Mouse (Mus musculus): ENCODE data around the gene Ednra.

Ednra gene

GRCm38 (mm10) chr8:77650646-77651190 lies 73.5 kb downstream of the Ednra start:
- no peak for DNase-seq (ENCODE audit: low spot score in 2 of 2)

GRCm38 (mm10) chr8:77640093-77640839 lies 84.0 kb downstream of the Ednra start:
- DNase-seq (ENCODE audit: low spot score in 2 of 2): no peak

DNA sequence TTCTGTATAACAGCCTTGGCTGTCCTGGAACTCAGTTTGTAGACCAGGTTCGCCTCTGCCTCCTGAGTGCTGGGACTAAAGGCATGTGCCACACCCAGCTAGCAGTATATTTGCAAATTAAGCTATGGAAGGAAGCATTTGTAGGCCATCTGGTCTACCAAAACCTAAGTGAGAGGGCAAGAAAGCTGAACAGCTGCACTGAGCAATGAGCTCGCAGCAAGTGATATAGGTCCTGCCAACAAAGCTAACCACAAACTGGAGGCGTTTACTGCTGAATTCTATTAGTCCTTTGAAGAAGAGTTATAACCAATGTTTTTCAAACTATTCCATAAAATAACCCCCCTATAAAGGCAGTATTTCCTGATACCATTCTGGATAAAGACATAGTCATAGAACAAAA lies 86.7 kb downstream of the Ednra start:
- DNase-seq (ENCODE audit: low spot score in 2 of 2): no peak

- DNase-seq (ENCODE audit: low spot score in 2 of 2): no peak
These were observed 90.2 kb downstream of the Ednra start for GRCm38 (mm10) chr8:77634035-77634434.

GRCm38 (mm10) chr8:77633211-77633610 lies 91.1 kb downstream of the Ednra start:
- no peak for DNase-seq (ENCODE audit: low spot score in 2 of 2)

GRCm38 (mm10) chr8:77630691-77631090 lies 93.6 kb downstream of the Ednra start:
- no peak for DNase-seq (ENCODE audit: low spot score in 2 of 2)

DNA sequence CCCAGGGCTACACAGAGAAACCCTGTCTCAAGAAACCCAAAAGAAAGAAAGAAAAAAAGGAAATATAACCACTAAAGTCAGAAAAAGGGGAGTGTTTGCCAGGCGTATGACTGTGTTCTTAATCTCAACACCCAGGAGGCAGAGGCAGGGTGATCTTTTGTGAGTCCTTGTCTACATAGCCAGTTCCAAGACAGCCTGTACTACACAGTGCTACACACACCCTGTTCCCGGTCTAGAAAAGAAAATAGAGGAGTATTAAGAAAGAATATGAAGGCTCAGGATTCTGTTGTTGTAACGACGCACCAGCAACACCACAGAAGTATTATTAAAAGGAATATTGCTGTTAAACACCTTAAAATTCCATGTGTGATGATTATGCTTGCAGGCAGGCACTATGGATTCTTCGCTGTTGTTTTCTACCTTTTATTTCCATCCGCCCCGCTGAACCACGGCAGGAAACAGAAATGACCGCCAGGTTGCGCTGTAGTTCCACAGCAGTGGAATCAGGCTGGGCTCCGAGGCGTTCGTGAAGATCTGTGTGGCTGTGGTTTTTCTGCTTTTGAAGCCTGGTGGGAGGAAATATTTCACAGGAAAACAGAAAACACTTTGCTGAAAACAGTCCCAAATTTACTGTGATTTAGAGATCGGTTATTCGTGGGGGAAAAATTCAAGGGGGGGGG lies 94.3 kb downstream of the Ednra start:
- DNase-seq (ENCODE audit: low spot score in 2 of 2): peak; percentile 37 to 86

GRCm38 (mm10) chr8:77623677-77624209 lies 100.5 kb downstream of the Ednra start:
- no peak for DNase-seq (ENCODE audit: low spot score in 2 of 2)

DNA sequence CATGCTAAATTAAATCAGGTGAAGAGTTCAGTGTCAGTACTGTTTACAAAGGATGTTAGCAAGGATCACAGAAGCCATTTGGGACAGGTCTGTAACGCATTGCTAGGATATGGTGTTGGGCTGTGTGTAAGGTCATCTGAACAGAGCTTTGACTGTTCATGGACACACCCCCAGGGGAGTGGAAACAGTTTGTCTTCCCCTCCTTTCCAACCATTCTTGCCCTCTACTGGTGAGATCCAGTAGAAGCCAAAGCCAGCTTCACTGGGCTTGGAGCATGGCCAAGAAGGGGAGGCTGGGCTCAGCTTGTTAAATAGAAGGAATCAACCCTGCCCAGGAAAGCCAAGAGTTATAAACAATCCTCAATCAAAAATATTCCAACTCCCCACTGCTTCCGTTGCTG lies 106.3 kb downstream of the Ednra start:
- DNase-seq (ENCODE audit: low spot score in 2 of 2): no peak

Data from frontal cortex, postnatal 14 days (tissue).